Mouse (Mus musculus) bone marrow, adult 2 months (tissue): ENCODE data around the gene Prr5l. TPM values are rescaled to one million over a fixed set of nuclear protein-coding genes. Genes with fewer than 3 reads are reported as not detected.

Source experiments
- H3K27ac ChIP-seq: fragments of 200-500 bp; 2 replicates; pipeline ENCODE4 v1.5.1; 2012; ENCODE audit warnings: low read depth, mild to moderate bottlenecking, control low read depth, inconsistent platforms, low read length; ENCODE audit not compliant: control insufficient read depth, poor library complexity, insufficient read depth
- H3K4me1 ChIP-seq: fragments of 200-500 bp; 2 replicates; pipeline ENCODE4 v1.6.1; 2011; ENCODE audit warnings: low read length; ENCODE audit not compliant: control insufficient read depth, insufficient read depth
- H3K4me3 ChIP-seq: fragments of 200-500 bp; replicated peaks from 2 replicates; pipeline ENCODE3; 2011; ENCODE audit warnings: mild to moderate bottlenecking, low read depth, low read length, control low read depth; ENCODE audit not compliant: control insufficient read depth
- CTCF ChIP-seq: fragments of 200-500 bp; IDR thresholded peaks from 2 replicates; pipeline ENCODE4 v1.5.1; 2011; ENCODE audit warnings: low read length, control low read depth; ENCODE audit not compliant: control insufficient read depth, insufficient read depth
- POLR2A ChIP-seq: fragments of 200-500 bp; IDR thresholded peaks from 2 replicates; pipeline ENCODE4 v1.6.1; 2011; ENCODE audit warnings: low read depth, mild to moderate bottlenecking, control low read depth, low read length, borderline replicate concordance; ENCODE audit not compliant: control insufficient read depth
- WGBS: fragments of 180-500 bp; shearing (Covaris S2); methylation state at CpG from one replicate; pipeline ENCODE4 v1.1.7; 2018; 5-methylcytosine and 5-hydroxymethylcytosine counted together
- polyA plus RNA-seq: library from polyadenylated mRNA; stranded (reverse); fragments of >200 nt; gene quantifications from 2 replicates; pipeline ENCODE4 v1.2.4, GENCODE M21; 2011; ENCODE audit warnings: low replicate concordance; ENCODE audit not compliant: missing spikeins, insufficient read depth, insufficient read length

Prr5l gene
- polyA plus RNA-seq, 1 experiment: 8.4 TPM

DNA sequence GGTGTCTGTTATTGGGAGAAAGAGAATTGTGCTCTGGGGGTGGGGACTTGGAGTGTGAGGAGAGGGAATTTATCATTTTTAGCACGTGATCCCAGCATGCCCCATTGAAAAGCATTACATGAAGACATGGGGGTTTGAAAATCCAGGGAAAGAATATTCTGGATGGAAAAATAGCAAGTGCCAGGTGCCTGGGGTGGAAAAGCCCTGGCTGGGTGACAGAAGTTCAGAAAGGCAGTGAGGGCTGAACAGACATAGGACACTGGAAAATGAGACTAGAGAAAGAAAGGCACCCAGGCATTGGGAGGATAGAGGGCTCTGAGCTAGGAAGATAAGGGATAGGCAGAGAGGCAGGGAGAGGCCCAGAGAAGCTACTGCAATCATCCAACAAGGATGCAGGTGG is 62.0 kb downstream of the Prr5l start:
- TF ChIP-seq POLR2A (no peak), CTCF (no peak)
- Histone ChIP-seq H3K27ac (no peak overlapping the region), H3K4me1 (no peaks in the 10 kb centered on the region), H3K4me3 (no peak overlapping the region)
- 79% methylated on average over 1 of the region's 1 CpGs for WGBS

DNA sequence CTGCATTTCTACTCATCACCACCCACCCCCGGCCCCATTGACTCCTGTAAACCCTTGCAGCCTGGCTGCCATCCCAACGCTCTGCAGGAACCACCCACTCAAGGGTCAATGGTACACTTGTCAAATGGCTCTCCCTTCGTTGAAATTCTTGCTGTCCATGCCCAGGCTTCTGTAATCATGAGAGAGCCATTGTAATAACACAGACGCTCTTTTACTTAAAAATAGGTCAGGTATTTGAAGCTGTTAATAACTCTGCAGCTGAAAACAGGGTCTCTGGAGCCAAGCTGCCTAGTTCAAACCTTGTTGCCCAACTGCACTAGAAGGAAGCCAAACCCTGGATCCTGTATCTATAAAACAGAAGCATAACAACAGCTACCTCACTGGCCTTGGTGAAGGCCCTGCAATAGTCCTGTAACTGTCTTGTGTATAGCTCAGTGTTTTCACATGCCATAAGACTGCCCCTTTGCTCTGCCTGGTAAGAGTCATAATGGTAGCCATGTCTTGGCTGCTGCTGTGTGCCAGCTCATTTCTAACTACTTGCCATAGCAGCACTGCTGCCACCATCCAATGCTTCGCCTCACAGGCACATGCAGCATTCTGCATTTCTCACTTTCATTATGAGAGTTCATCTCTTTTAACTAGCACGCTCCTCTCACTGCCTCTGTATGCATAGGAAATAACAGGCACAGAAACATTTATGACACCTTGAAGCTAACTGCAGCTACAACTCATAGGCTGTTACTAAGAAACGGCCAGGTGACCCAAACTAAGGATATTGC is 63.7 kb downstream of the Prr5l start:
- no peak overlapping the region for H3K4me3 ChIP-seq
- no peaks in the 10 kb centered on the region for H3K4me1 ChIP-seq
- no peak overlapping the region for H3K27ac ChIP-seq
- WGBS: 77% methylated on average over 7 of the region's 7 CpGs
- TF ChIP-seq CTCF: no peak
- no peak for TF ChIP-seq POLR2A

DNA sequence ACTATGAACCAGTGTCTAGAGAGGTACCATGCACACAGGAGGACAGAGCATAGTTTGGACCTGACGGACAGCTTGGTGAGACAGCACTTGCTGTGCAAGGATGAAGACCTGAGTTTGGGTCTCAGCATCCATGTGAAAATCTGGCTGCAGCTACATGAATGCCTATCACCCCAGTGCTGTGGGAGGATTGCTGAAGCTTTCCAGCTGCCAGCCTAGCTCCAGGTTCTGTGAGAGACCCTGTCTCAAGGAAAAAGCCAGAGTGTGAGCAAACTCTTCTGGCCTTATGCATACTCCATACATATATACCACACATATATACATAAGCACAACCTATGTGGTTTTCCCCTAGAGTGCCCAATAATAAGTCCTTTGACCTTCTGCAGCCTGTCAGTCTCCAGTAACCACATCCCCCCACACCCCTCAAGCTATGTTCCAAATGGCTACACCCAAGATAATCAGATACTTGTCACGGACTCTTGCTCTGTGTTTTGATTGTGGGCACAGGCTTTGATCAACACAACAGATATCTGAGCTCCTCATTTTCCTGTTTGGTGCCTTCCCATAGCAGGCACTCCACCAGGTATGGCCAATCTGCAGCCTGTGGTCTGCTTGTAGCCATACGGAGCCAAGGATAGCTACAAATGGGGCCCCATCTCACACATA is 66.0 kb downstream of the Prr5l start:
- Histone ChIP-seq H3K4me3 (no peak overlapping the region), H3K27ac (no peak overlapping the region), H3K4me1 (no peaks in the 10 kb centered on the region)
- TF ChIP-seq CTCF (no peak), POLR2A (no peak)
- 67% methylated on average over 3 of the region's 3 CpGs for WGBS

DNA sequence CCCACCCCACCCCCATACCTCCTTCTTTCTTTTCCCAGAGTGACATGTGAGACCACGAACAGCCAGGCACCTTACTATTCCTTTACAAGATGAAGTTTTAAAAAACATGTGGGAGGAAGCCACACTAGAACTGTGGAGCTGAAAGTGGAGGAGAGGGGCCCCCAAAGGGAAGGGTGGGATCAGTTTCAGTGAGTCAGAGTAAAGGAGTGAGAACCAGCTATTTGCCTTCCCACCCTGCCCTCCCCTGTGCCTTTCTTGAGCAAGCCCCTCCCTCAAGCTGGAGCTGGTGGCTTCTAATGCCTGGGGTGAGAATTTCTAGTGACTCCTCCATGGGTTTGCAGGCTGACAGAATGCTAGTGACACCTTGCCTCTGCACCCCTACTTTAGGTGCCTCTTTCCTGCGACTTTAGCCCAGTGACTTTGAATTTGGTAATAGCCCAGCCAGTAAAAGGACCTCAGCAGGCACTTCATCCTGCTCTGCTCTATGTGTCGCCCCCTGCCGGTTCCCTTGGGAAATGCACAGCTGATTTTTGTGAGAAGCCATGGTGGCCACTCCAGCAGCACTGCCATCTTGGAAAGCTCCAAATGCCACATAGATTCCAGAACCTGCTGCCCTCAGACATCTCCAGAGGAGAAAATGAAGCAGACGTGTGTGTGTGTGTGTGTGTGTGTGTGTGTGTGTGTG is 67.4 kb downstream of the Prr5l start:
- no peak for TF ChIP-seq POLR2A
- TF ChIP-seq CTCF: peak; percentile 69
- no peak overlapping the region for H3K27ac ChIP-seq
- WGBS: 37% methylated on average over 5 of the region's 5 CpGs

DNA sequence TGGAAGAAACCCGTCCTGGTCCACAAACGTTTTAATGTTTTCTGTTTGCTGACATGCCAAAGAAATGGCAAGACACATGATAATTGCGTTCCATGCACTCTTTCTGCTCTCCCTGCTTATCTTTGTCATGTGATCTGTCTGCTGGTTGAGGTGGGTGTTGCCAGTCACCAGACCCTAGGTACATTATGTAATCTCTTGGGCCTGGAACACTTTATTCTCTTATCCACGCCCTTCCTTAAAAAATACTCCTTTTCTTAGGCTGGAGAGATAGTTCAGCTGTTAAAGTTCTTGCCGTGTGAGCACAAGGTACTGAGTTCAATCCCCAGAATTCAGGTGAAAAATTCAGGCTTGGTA is 68.6 kb downstream of the Prr5l start:
- TF ChIP-seq POLR2A (no peak), CTCF (no peak)
- Histone ChIP-seq H3K4me3 (no peak overlapping the region), H3K27ac (no peak overlapping the region), H3K4me1 (no peaks in the 10 kb centered on the region; the same call in 1 of the 2 replicates)
- WGBS: 63% methylated on average over 5 of the region's 5 CpGs

More for the DNA sequence above, 67.4 kb downstream of the Prr5l start:
- Histone ChIP-seq H3K4me3 (no peak overlapping the region), H3K4me1 (no peaks in the 10 kb centered on the region; the same call in 1 of the 2 replicates)

DNA sequence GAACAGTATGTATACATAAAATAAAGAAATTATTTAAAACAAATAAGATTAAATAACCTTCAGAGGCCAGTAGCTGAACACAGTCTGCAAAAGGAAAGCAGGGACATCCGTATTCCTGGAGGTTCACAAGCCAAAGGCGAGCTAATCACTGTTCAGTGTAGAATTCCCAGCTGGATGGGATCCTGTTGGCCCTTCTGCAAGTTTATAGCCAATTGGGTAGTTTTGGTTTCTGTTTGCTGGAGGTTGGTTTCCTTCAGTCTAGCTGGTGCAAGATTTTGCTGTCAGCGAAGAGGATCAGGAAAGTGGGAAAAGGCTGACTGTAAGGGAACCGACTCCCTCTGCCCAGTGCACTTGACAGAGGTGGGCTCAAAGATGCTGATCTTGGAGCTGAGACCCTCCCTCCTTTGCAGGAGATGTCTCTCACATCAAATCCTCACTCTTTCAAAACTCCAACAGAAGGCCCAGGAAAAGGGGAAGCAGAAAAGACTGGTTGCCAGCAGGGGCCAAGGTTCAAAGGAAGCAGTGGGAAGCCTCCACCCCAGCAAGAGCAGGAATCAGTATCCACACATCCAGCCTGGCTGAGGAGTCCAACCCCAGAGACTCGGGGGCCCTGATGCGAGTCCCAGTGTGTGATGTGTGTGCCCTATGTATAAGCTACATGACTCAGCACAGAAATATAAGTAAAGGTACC is 69.1 kb downstream of the Prr5l start:
- no peaks in the 10 kb centered on the region; the same call in 1 of the 2 replicates for H3K4me1 ChIP-seq
- no peak overlapping the region for H3K27ac ChIP-seq
- 71% methylated on average over 6 of the region's 6 CpGs for WGBS
- no peak for TF ChIP-seq POLR2A
- no peak for TF ChIP-seq CTCF
- H3K4me3 ChIP-seq: no peak overlapping the region

DNA sequence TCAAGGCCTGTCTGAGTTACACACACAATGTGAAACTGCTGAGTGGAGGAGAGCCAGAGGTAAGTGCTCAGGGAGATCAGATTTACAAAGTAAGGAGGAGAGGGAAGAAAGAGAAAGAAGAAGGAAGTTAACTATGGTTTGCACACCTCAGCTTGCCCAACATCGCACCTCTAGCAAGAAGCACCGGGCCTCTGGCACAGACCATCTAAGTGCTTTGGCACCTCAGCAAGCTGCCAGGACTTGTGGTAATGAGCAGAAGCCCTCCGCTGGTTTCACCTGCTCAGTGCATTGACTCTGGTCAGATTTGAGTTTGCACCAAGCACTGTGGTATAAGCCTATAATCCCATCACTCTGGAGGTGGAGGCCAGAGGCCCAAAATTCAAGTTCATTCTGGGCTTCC is 70.9 kb downstream of the Prr5l start:
- WGBS: 27% methylated on average over 3 of the region's 3 CpGs
- Histone ChIP-seq H3K4me1 (no peaks in the 10 kb centered on the region; the same call in 1 of the 2 replicates), H3K27ac (no peak overlapping the region), H3K4me3 (no peak overlapping the region)
- TF ChIP-seq POLR2A: no peak
- no peak for TF ChIP-seq CTCF
